Mouse (Mus musculus) megakaryocyte, embryonic 14.5 days (primary cell): ENCODE data around the gene Gm3045. TPM values are rescaled to one million over a fixed set of nuclear protein-coding genes. Genes with fewer than 3 reads are reported as not detected.

Experiments
- H3K27me3 ChIP-seq: replicated peaks from 2 replicates; pipeline ENCODE3; 2012; ENCODE audit warnings: inconsistent platforms
- H3K36me3 ChIP-seq: replicated peaks from 2 replicates; pipeline ENCODE3; 2012; ENCODE audit warnings: low read length, inconsistent platforms, mixed read lengths
- H3K4me1 ChIP-seq: 2 replicates; pipeline ENCODE4 v1.6.1; 2012; ENCODE audit warnings: inconsistent platforms
- H3K4me3 ChIP-seq: replicated peaks from 2 replicates; pipeline ENCODE3; 2012; ENCODE audit warnings: moderate library complexity, mild to moderate bottlenecking, inconsistent platforms
- H3K9me3 ChIP-seq: 2 replicates; pipeline ENCODE4 v1.6.1; 2012; ENCODE audit warnings: inconsistent platforms
- FLI1 ChIP-seq: IDR thresholded peaks from 2 replicates; pipeline ENCODE4 v1.6.1; 2012; ENCODE audit warnings: low read length, inconsistent platforms, mixed read lengths
- GATA1 ChIP-seq: IDR thresholded peaks from 3 replicates; pipeline ENCODE4 v1.6.1; 2012; ENCODE audit warnings: mixed read lengths, low read length, inconsistent platforms, borderline replicate concordance
- polyA plus RNA-seq: library from polyadenylated mRNA; stranded (reverse); fragments of >175 nt; gene quantifications from 2 replicates; pipeline ENCODE4 v1.2.3, GENCODE M21; 2012; ENCODE audit warnings: low replicate concordance; ENCODE audit not compliant: insufficient read depth

Gm3045 gene
- polyA plus RNA-seq, 1 experiment = not detected

DNA sequence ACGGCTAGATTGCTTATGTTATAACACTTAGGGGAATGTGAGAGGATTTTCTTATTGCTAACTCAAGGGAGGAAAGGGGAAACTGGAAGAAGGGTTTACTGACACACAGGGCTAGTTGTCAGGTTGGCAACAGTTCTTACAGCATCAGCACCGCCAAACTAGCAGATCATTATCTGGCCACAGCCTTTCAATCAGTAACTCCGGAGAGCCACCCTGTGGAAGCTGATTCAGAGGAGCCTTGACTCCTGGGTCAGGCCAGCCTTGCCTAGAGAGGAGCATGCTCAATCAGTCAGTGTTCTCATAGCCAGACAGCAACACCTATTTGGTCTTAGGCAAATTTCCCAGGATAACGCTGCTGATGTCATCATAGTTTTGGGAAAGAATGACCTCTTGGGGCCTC is 35.1 kb downstream of the Gm3045 start:
- Histone ChIP-seq H3K4me1 (no peaks in the 10 kb centered on the region), H3K36me3 (no peaks in the 10 kb centered on the region), H3K9me3 (peaks cover 3% of the 10 kb centered on the region; the same call in 1 of the 2 replicates), H3K27me3 (peaks cover 9% of the 10 kb centered on the region), H3K4me3 (no peak overlapping the region)
- TF ChIP-seq FLI1 (no peak), GATA1 (no peak)

DNA sequence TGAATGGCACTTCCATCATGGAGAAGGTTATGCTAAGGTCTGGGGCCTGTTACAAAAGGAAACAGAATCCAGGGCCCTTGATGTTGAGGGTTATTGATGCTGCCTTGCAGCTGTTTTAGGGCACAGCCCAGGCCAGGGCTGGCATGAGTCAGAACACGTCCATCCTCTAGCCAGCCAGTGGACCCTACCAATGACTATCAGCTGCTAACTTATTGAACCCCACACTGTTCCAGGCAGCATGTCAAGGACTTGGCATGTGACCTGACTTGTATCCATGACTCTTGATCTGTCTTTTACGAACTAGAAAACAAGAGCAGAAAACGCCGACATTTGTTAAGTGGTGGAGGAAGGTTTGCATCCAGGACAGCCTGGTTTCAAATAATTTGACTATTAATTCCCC is 36.4 kb downstream of the Gm3045 start:
- TF ChIP-seq GATA1 (no peak), FLI1 (no peak)
- Histone ChIP-seq H3K36me3 (no peaks in the 10 kb centered on the region), H3K4me1 (no peaks in the 10 kb centered on the region), H3K27me3 (peaks cover 7% of the 10 kb centered on the region), H3K4me3 (no peak overlapping the region), H3K9me3 (peaks cover 3% of the 10 kb centered on the region; the same call in 1 of the 2 replicates)

DNA sequence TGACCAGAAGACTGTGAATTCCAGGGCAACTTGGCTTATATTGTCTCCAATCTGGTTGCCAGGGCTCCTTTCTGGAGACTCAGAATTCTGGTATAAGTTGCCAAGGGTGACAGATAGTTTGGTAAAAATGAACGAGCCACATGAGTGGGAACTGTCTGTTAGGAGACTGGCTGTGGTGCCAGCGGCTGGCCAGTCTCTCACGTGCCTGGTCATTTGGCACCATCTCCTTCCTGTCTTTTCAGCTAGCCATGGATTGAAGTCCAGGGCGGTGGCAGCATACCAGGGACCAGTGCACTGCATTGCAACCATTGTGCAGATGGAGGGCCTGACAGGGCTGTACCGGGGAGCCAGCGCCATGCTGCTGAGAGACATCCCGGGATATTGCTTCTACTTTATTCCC is 36.9 kb downstream of the Gm3045 start:
- Histone ChIP-seq H3K4me3 (no peak overlapping the region), H3K4me1 (no peaks in the 10 kb centered on the region), H3K27me3 (peaks cover 7% of the 10 kb centered on the region), H3K36me3 (no peaks in the 10 kb centered on the region), H3K9me3 (peaks cover 3% of the 10 kb centered on the region; the same call in 1 of the 2 replicates)
- TF ChIP-seq GATA1 (no peak), FLI1 (no peak)

DNA sequence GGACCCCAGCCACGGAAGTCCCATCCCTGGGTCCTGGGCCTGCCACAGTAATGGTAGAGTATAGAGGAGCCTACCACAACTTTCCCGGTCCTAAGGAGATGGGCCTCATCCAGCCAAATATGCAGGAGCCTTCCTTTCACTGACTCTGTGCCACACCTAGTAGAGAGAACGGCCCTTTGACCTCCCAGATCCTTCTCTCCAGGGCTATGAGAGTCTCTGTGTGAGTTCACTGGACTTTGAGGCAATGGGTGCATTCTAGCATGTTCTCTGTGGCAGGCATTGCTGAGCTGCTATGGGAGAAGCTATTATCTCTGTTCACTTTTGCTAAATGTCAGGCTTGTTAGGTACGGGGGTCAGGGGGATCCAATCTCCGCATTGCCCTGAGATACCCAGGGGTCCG is 37.4 kb downstream of the Gm3045 start:
- Histone ChIP-seq H3K4me3 (no peak overlapping the region), H3K4me1 (no peaks in the 10 kb centered on the region), H3K36me3 (no peaks in the 10 kb centered on the region), H3K27me3 (peaks cover 11% of the 10 kb centered on the region), H3K9me3 (peaks cover 3% of the 10 kb centered on the region; the same call in 1 of the 2 replicates)
- TF ChIP-seq FLI1 = no peak
- no peak for TF ChIP-seq GATA1

DNA sequence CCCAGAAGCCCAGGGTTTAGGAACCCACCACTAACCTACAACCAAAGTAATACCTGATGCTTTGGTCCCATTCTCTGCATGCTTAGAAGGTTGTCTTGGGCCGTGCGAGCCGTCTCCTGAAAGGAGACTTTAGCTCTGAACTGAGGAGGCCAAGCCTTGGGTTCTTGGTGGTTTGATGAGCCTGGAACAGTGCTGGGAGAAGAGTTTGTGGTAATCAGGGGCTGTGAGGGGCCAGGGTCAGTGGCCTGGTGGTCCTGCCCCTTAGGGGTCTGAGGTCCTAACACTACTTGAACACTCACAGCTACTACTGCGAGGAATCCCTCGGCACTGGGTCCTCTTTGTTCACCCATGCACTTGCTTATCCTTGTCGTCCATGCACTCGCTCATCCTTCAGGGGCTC is 41.4 kb downstream of the Gm3045 start:
- Histone ChIP-seq H3K4me3 (no peak overlapping the region), H3K4me1 (no peaks in the 10 kb centered on the region), H3K27me3 (peaks cover 12% of the 10 kb centered on the region), H3K9me3 (no peaks in the 10 kb centered on the region), H3K36me3 (no peaks in the 10 kb centered on the region)
- no peak for TF ChIP-seq GATA1
- TF ChIP-seq FLI1 = no peak

DNA sequence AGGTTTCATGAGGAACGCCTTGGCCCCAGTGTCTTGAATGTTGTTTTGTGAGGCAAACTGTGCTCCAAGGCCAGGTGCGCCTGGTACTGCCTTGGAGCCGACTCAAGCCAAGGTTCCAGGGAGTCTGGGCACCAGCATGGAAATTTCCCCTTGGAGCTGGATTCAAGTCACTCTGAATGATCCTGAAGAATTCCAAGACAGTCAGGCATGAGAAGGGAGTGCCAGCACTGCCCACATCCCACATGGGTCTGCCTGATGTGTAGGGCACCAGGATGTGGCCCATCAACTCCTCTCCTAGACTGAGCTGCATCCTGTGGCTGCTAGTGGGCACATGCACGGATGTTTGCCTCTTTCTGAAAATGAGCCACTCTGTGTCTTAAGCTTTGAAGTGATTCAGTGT is 42.1 kb downstream of the Gm3045 start:
- TF ChIP-seq GATA1 = no peak
- no peak for TF ChIP-seq FLI1
- no peak overlapping the region for H3K4me3 ChIP-seq
- no peaks in the 10 kb centered on the region for H3K9me3 ChIP-seq
- H3K4me1 ChIP-seq = no peaks in the 10 kb centered on the region
- peaks cover 11% of the 10 kb centered on the region for H3K27me3 ChIP-seq
- H3K36me3 ChIP-seq = no peaks in the 10 kb centered on the region

DNA sequence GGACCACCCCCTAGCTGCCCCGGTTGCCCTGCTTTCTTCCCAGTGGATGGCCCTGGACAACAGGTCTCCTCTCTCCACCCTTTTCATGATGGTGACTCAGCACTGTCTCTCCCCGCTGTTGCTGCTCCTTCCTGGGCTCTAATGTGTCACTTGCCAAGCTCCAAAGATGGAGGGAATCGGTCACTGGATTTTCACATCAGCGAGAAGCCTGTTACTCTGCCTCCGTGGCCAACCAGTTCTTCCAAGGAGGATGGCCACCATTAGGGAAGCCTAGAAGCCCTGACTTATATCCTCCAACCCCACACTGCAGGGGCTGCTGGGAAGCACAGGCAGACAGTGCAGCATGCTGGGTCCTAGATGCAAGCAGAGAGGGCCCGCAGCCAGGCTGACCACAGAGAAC is 44.8 kb downstream of the Gm3045 start:
- H3K27me3 ChIP-seq = peaks cover 12% of the 10 kb centered on the region
- H3K9me3 ChIP-seq = no peaks in the 10 kb centered on the region
- no peak overlapping the region for H3K4me3 ChIP-seq
- H3K4me1 ChIP-seq = no peaks in the 10 kb centered on the region; the same call in 1 of the 2 replicates
- no peaks in the 10 kb centered on the region for H3K36me3 ChIP-seq
- no peak for TF ChIP-seq FLI1

DNA sequence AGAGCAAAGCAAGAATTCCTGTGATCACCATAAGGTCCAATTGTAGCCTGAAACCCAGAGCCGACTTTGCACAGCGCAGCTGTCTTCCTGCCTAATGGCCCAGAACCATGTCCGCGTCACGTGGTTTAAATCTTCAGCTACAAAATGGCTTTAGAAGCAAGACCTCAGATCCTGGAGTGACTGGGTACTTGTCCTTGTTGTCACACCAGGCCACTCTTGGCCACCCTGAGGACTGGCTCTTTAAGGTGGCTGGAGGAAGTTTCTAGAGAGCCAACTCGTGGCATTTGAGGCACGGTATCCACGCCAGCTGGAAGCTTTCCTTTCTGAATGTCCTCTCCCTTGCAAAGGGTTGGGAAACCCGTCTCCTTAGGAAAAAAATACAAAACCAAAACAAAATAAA is 45.6 kb downstream of the Gm3045 start:
- Histone ChIP-seq H3K27me3 (peaks cover 14% of the 10 kb centered on the region), H3K9me3 (no peaks in the 10 kb centered on the region), H3K4me3 (no peak overlapping the region), H3K4me1 (peaks cover 6% of the 10 kb centered on the region; the same call in 1 of the 2 replicates), H3K36me3 (no peaks in the 10 kb centered on the region)
- no peak for TF ChIP-seq GATA1
- no peak for TF ChIP-seq FLI1

DNA sequence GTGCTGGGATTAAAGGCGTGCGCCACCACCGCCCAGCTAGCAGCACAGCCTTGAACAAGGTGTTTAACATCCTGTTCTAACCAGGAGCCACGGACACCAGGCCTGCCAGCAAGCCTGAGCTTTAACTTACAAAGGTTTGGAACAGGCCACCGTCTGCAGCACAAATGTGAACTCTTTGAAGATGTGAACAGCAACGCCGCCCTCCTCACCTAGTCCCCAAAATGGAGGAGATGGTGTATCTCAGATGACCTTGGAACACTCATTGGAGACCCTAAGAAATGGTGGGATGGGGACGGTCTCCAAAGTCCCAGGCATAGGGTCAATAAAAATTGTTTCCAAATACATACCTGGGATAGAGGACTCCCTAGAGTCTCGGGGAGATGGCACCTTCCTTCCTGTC is 46.3 kb downstream of the Gm3045 start:
- no peaks in the 10 kb centered on the region for H3K36me3 ChIP-seq
- TF ChIP-seq GATA1 (no peak), FLI1 (no peak)
- peaks cover 16% of the 10 kb centered on the region for H3K27me3 ChIP-seq
- no peak overlapping the region for H3K4me3 ChIP-seq
- H3K9me3 ChIP-seq = no peaks in the 10 kb centered on the region
- peaks cover 6% of the 10 kb centered on the region; the same call in 1 of the 2 replicates for H3K4me1 ChIP-seq

DNA sequence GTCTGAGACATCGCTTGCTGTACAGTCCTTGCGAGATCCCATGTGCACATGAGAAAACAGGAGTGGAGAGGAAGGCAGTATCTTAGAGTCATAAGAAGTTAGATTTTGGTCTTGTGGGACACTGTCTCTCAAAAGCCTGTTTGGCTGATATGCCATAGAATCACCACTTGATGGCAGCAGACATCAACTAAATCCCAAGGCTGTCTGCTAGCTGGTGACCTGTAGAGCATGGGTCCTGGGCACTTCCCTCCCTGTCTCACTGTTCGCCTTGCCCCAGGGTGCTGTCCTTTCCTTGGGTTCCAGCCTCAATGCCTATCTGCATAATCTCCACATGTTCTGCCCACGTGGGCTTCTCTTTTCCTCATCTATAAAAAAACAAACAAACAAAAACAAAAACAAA is 49.0 kb downstream of the Gm3045 start:
- peaks cover 6% of the 10 kb centered on the region; the same call in 1 of the 2 replicates for H3K4me1 ChIP-seq
- peaks cover 24% of the 10 kb centered on the region for H3K27me3 ChIP-seq
- H3K36me3 ChIP-seq = no peaks in the 10 kb centered on the region
- H3K9me3 ChIP-seq = no peaks in the 10 kb centered on the region
- no peak for TF ChIP-seq FLI1
- TF ChIP-seq GATA1 = no peak
- H3K4me3 ChIP-seq = peak overlapping the region; percentile 62

DNA sequence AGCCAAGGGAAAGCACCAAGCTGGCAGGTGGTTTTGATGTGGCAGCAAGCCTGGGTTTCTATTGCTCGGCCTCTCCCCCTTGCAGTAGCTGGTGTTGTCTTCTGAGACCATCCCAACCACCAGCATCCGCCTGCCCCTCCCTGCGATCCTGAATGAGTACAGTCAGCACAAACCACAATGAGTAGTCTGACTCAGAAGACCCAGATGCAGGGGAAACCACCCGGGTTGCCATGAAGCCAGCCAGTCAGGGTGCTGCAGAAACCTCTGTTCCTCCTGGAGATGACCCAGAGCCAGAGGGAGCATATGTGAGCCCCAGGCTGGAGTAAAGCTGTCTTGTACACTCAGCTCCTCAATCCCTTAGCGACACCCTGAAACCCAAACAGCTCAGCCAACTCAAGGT is 50.4 kb downstream of the Gm3045 start:
- Histone ChIP-seq H3K36me3 (no peaks in the 10 kb centered on the region), H3K4me1 (peaks cover 6% of the 10 kb centered on the region; the same call in 1 of the 2 replicates), H3K9me3 (no peaks in the 10 kb centered on the region), H3K27me3 (peaks cover 22% of the 10 kb centered on the region), H3K4me3 (no peak overlapping the region)
- TF ChIP-seq FLI1 (no peak), GATA1 (no peak)
